Mouse (Mus musculus) lung, embryonic 16.5 days (tissue): Measurements from ENCODE around the gene Mapk8ip2. TPM values are rescaled to one million over a fixed set of nuclear protein-coding genes. Genes with fewer than 3 reads are reported as not detected.

Experiments used
- ATAC-seq: fragments of 200-750 bp; cut with Nextera tagmentation; 2 replicates; pipeline ENCODE4 v1.8.0; 2017; ENCODE audit warnings: low read depth, mild to moderate bottlenecking, moderate library complexity
- H3K27ac ChIP-seq: fragments of 300-500 bp; sonication (generic); 2 replicates; pipeline ENCODE4 v1.5.1; 2014; ENCODE audit warnings: mild to moderate bottlenecking, control low read depth, low read length
- H3K27me3 ChIP-seq: fragments of 300-500 bp; sonication (generic); 2 replicates; pipeline ENCODE4 v1.6.1; 2014; ENCODE audit warnings: low read depth, low read length, mixed read lengths; ENCODE audit not compliant: control insufficient read depth, insufficient read depth
- H3K36me3 ChIP-seq: fragments of 300-500 bp; sonication (generic); 2 replicates; pipeline ENCODE4 v1.6.1; 2014; ENCODE audit warnings: low read length; ENCODE audit not compliant: control insufficient read depth, insufficient read depth
- H3K4me1 ChIP-seq: fragments of 300-500 bp; sonication (generic); replicated peaks from 2 replicates; pipeline ENCODE4 v1.6.1; 2014; ENCODE audit warnings: low read length, mixed read lengths; ENCODE audit not compliant: control insufficient read depth, insufficient read depth
- H3K4me2 ChIP-seq: fragments of 300-500 bp; sonication (generic); 2 replicates; pipeline ENCODE4 v1.6.1; 2014; ENCODE audit warnings: low read depth, low read length, control low read depth
- H3K4me3 ChIP-seq: fragments of 300-500 bp; sonication (generic); 2 replicates; pipeline ENCODE4 v1.5.1; 2014; ENCODE audit warnings: mild to moderate bottlenecking, low read length, control low read depth
- H3K9ac ChIP-seq: fragments of 300-500 bp; sonication (generic); 2 replicates; pipeline ENCODE4 v1.6.1; 2014; ENCODE audit warnings: low read length, control low read depth
- H3K9me3 ChIP-seq: fragments of 300-500 bp; sonication (generic); 2 replicates; pipeline ENCODE4 v1.6.1; 2016; ENCODE audit warnings: low read length; ENCODE audit not compliant: control insufficient read depth
- WGBS: fragments of 180-500 bp; shearing (Covaris S2); extraction: QIAGEN DNeasy Blood & Tissue Kit; methylation state at CpG from one replicate; pipeline ENCODE4 v1.1.7; 2014; 5-methylcytosine and 5-hydroxymethylcytosine counted together
- polyA plus RNA-seq: library from polyadenylated mRNA; unstranded; fragments of >200 nt; fragmentation: Nextera tagmentation; extraction: Ambion mirVana; gene quantifications from 2 replicates; pipeline ENCODE4 v1.2.1, GENCODE M21; 2015

Gene Mapk8ip2
- polyA plus RNA-seq, 1 experiment from 2014 or later = 0.50 TPM

- Histone ChIP-seq H3K4me2 (no peak overlapping the region), H3K36me3 (no peaks in the 10 kb centered on the region), H3K9me3 (no peaks in the 10 kb centered on the region), H3K4me3 (no peak overlapping the region), H3K9ac (no peak overlapping the region), H3K4me1 (peaks cover 11% of the 10 kb centered on the region), H3K27me3 (peaks cover 9% of the 10 kb centered on the region), H3K27ac (no peak overlapping the region)
- no peak for ATAC-seq
- WGBS = 65% methylated on average over 4 of the region's 4 CpGs
Observed at GRCm38 (mm10) chr15:89496131-89496530, 42.4 kb downstream of the Mapk8ip2 start.

GRCm38 (mm10) chr15:89496841-89497240, 43.1 kb downstream of the Mapk8ip2 start:
- Histone ChIP-seq H3K4me3 (no peak overlapping the region), H3K4me2 (no peak overlapping the region), H3K36me3 (no peaks in the 10 kb centered on the region), H3K9ac (no peak overlapping the region), H3K9me3 (no peaks in the 10 kb centered on the region), H3K27ac (peak overlapping the region; percentile 59), H3K27me3 (peaks cover 9% of the 10 kb centered on the region), H3K4me1 (peaks cover 11% of the 10 kb centered on the region)
- 26% methylated on average over 2 of the region's 2 CpGs for WGBS
- ATAC-seq = no peak

GRCm38 (mm10) chr15:89497391-89498048, 43.8 kb downstream of the Mapk8ip2 start:
- Histone ChIP-seq H3K9me3 (no peaks in the 10 kb centered on the region), H3K4me3 (peak overlapping the region; percentile 68), H3K4me1 (peaks cover 11% of the 10 kb centered on the region), H3K27me3 (peaks cover 9% of the 10 kb centered on the region), H3K36me3 (no peaks in the 10 kb centered on the region), H3K9ac (peak overlapping the region; percentile 71; the same call in 1 of the 2 replicates), H3K4me2 (no peak overlapping the region), H3K27ac (peak overlapping the region; percentile 63)
- WGBS = 19% methylated on average over 4 of the region's 4 CpGs
- ATAC-seq = peak; percentile 70

- Histone ChIP-seq H3K27ac (peak overlapping the region; percentile 63), H3K27me3 (peaks cover 9% of the 10 kb centered on the region), H3K9ac (peak overlapping the region; percentile 71), H3K4me3 (peak overlapping the region; percentile 68), H3K4me1 (peaks cover 11% of the 10 kb centered on the region), H3K4me2 (peak overlapping the region; percentile 82), H3K36me3 (no peaks in the 10 kb centered on the region), H3K9me3 (no peaks in the 10 kb centered on the region)
- WGBS = 3% methylated on average over 41 of the region's 41 CpGs
- peak; percentile 10; the same call in 1 of the 2 replicates for ATAC-seq
Observed at GRCm38 (mm10) chr15:89498049-89498960, 44.6 kb downstream of the Mapk8ip2 start.

GRCm38 (mm10) chr15:89498961-89499688, 45.4 kb downstream of the Mapk8ip2 start, which contains the start of gene Shank3:
Gene Shank3 (plus strand): TSS chr15:89499623.
- Histone ChIP-seq H3K36me3 (no peaks in the 10 kb centered on the region), H3K27ac (peak within 1 kb of the TSS; percentile 63), H3K4me3 (peak within 1 kb of the TSS; percentile 68), H3K9me3 (no peaks in the 10 kb centered on the region), H3K9ac (peak within 1 kb of the TSS; percentile 71), H3K4me1 (peaks cover 11% of the 10 kb centered on the region), H3K27me3 (peaks cover 9% of the 10 kb centered on the region), H3K4me2 (peak within 1 kb of the TSS; percentile 82)
- under 1% methylated on average over 35 of the region's 72 CpGs for WGBS
- ATAC-seq = peak; percentile 43

- peak overlapping the region; percentile 82 for H3K4me2 ChIP-seq
- peak; percentile 74 for ATAC-seq
- peak overlapping the region; percentile 68 for H3K4me3 ChIP-seq
- H3K4me1 ChIP-seq = peaks cover 11% of the 10 kb centered on the region
- peaks cover 9% of the 10 kb centered on the region for H3K27me3 ChIP-seq
- H3K36me3 ChIP-seq = no peaks in the 10 kb centered on the region
- peak overlapping the region; percentile 71 for H3K9ac ChIP-seq
- no peak overlapping the region for H3K27ac ChIP-seq
- under 1% methylated on average over 21 of the region's 60 CpGs for whole genome bisulfite sequencing
- no peaks in the 10 kb centered on the region for H3K9me3 ChIP-seq
Observed at GRCm38 (mm10) chr15:89499784-89500220, 46.1 kb downstream of the Mapk8ip2 start.

GRCm38 (mm10) chr15:89500221-89500791, 46.6 kb downstream of the Mapk8ip2 start:
- ATAC-seq = peak; percentile 13
- peak overlapping the region; percentile 71 for H3K9ac ChIP-seq
- H3K4me1 ChIP-seq = peaks cover 11% of the 10 kb centered on the region
- no peaks in the 10 kb centered on the region for H3K9me3 ChIP-seq
- H3K4me2 ChIP-seq = peak overlapping the region; percentile 82
- 1% methylated on average over 35 of the region's 35 CpGs for WGBS
- H3K36me3 ChIP-seq = no peaks in the 10 kb centered on the region
- peak overlapping the region; percentile 68 for H3K4me3 ChIP-seq
- peaks cover 9% of the 10 kb centered on the region for H3K27me3 ChIP-seq
- H3K27ac ChIP-seq = no peak overlapping the region

GRCm38 (mm10) chr15:89501321-89501720, 47.6 kb downstream of the Mapk8ip2 start:
- Histone ChIP-seq H3K27me3 (peaks cover 9% of the 10 kb centered on the region), H3K36me3 (no peaks in the 10 kb centered on the region), H3K27ac (no peak overlapping the region), H3K9ac (no peak overlapping the region), H3K4me1 (peaks cover 11% of the 10 kb centered on the region), H3K4me3 (no peak overlapping the region), H3K4me2 (no peak overlapping the region), H3K9me3 (no peaks in the 10 kb centered on the region)
- ATAC-seq = no peak
- 78% methylated on average over 3 of the region's 3 CpGs for WGBS
